Mouse (Mus musculus): ENCODE measurements around the gene Sh3pxd2a.

DNA sequence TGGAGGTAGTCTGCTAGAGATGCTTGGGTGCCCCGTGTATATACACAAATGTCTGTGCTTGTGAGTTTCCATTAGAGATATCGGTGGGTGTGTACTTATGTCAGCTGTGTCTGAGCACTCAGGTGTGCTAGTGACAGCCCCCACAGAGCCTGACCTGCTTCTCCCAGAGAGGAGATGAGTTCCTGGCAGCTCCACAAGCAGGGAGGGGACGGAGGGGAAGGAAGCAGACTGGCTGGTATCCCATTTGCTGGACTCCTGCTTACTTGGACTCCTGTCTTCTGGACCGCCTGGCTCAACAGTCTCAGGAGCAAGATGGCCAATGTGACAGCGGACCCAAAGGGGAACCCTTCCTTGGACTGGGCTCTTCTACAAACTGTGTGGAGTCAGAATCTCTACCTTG, 234.7 kb downstream of the Sh3pxd2a start:
- TF ChIP-seq CTCF (IDR thresholded peaks at IDR 0.05; ENCODE audit: low read depth, low read length) = no peak
- TF ChIP-seq POLR2A (IDR thresholded peaks at IDR 0.05; ENCODE audit: insufficient read depth, low read length) = no peak
